Mouse (Mus musculus): ENCODE measurements around the gene Fcgr3.

DNA sequence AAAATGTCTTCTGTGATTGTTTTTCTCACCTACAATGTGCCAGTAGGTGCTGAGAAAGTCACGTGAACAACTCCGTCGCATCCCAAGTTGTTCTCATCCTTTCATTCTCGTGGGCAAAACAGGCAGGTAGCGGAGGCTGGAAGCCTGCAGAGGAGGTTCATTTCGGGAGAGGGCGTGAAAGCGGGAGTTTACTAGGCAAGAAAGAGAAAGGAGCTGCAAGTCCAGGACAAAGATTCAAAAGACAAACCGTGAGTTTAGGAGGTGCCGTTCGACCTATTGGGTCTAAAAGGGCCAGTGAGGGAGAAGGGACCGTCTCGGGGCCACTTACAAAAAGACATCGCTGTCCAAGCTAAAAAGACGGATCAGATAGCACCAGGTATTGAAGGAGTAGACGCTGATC lies 31.5 kb downstream of the Fcgr3 start:
- TF ChIP-seq CTCF (IDR thresholded peaks at IDR 0.05; ENCODE audit: low read depth, low read length) (no peak), POLR2A (IDR thresholded peaks at IDR 0.05; ENCODE audit: extremely low read depth, insufficient read depth, low read length) (no peak)
